Mouse (Mus musculus): ENCODE results near the gene Suclg1. TPM values are rescaled to one million over a fixed set of nuclear protein-coding genes. Genes with fewer than 3 reads are reported as not detected.

Gene Suclg1
- total RNA-seq, 1 experiment from 2014 or later = 777 TPM

GRCm38 (mm10) chr6:73322306-73322705, 74.1 kb downstream of the Suclg1 start:
- no peak for DNase-seq

Other genes with a start within 250 kb of the Suclg1 start
- 0.07 and 0.08 TPM in 2 replicates for gene Dnah6, start 26.7 kb upstream of the Suclg1 start, total RNA-seq (2021)
- gene 4931417E11Rik, start 221.3 kb downstream of the Suclg1 start, total RNA-seq (2021) = not detected in 2 replicates